Mouse (Mus musculus): Measurements from ENCODE around the gene Gm5114. TPM values are rescaled to one million over a fixed set of nuclear protein-coding genes. Genes with fewer than 3 reads are reported as not detected.
"Not testable (repeated sequence)": the region's sequence is repeated elsewhere in the genome, so short reads cannot be mapped to it uniquely, and the experiment has no call there.

Gene Gm5114
- polyA plus RNA-seq (2015; fragmentation: Nextera tagmentation; extraction: Ambion mirVana) = not detected in 2 replicates

- not testable (repeated sequence) for H3K4me3 ChIP-seq; ATAC-seq (ENCODE audit: low FRiP score); H3K9ac ChIP-seq; H3K27me3 ChIP-seq; H3K9me3 ChIP-seq; H3K4me1 ChIP-seq (replicated peaks); H3K4me2 ChIP-seq; H3K36me3 ChIP-seq; H3K27ac ChIP-seq
- 39% methylated on average over 1 of the region's 1 CpGs for WGBS
These were observed at the start of gene Gm5114 for GRCm38 (mm10) chr7:39413060-39413459. Gene Gm5114 (minus strand): TSS chr7:39413160.

GRCm38 (mm10) chr7:39455806-39456205 is 42.8 kb upstream of the Gm5114 start:
- peaks cover 21% of the 10 kb centered on the region for H3K4me1 ChIP-seq (replicated peaks)
- H3K4me3 ChIP-seq = no peak overlapping the region
- no peaks in the 10 kb centered on the region for H3K9me3 ChIP-seq
- no peak for ATAC-seq (ENCODE audit: low FRiP score)
- no peak overlapping the region for H3K9ac ChIP-seq
- peaks cover 20% of the 10 kb centered on the region for H3K36me3 ChIP-seq
- H3K27me3 ChIP-seq = no peaks in the 10 kb centered on the region
- no peak overlapping the region for H3K27ac ChIP-seq
- H3K4me2 ChIP-seq = no peak overlapping the region
- 47% methylated on average over 6 of the region's 6 CpGs for WGBS

- Histone ChIP-seq H3K9me3 (no peaks in the 10 kb centered on the region), H3K27me3 (peaks cover 14% of the 10 kb centered on the region), H3K36me3 (peaks cover 15% of the 10 kb centered on the region), H3K27ac (peak overlapping the region; percentile 86), H3K4me2 (peak overlapping the region; percentile 68), H3K4me3 (peak overlapping the region; percentile 83), H3K9ac (peak overlapping the region; percentile 92), H3K4me1 (replicated peaks) (peaks cover 35% of the 10 kb centered on the region)
- peak; percentile 99 for ATAC-seq (ENCODE audit: low FRiP score)
- WGBS = 2% methylated on average over 36 of the region's 36 CpGs
These were observed 36.5 kb upstream of the Gm5114 start for GRCm38 (mm10) chr7:39449260-39450021.

- H3K4me3 ChIP-seq = peak overlapping the region; percentile 83
- 64% methylated on average over 11 of the region's 11 CpGs for WGBS
- peaks cover 14% of the 10 kb centered on the region for H3K27me3 ChIP-seq
- ATAC-seq (ENCODE audit: low FRiP score) = peak; percentile 55
- peak overlapping the region; percentile 48; the same call in 1 of the 2 replicates for H3K27ac ChIP-seq
- H3K4me2 ChIP-seq = peak overlapping the region; percentile 68
- H3K4me1 ChIP-seq (replicated peaks) = peaks cover 35% of the 10 kb centered on the region
- H3K36me3 ChIP-seq = peaks cover 15% of the 10 kb centered on the region
- no peaks in the 10 kb centered on the region for H3K9me3 ChIP-seq
- H3K9ac ChIP-seq = peak overlapping the region; percentile 92; the same call in 1 of the 2 replicates
These were observed 35.8 kb upstream of the Gm5114 start for GRCm38 (mm10) chr7:39448626-39449242.

- Histone ChIP-seq H3K4me3 (no peak overlapping the region), H3K36me3 (no peaks in the 10 kb centered on the region), H3K4me2 (no peak overlapping the region), H3K9ac (no peak overlapping the region), H3K27me3 (peaks cover 11% of the 10 kb centered on the region), H3K27ac (no peak overlapping the region), H3K9me3 (0 out of 2 replicates have a peak, but pooled peaks cover 6% of the 10 kb centered on the region), H3K4me1 (replicated peaks) (no peaks in the 10 kb centered on the region)
- ATAC-seq (ENCODE audit: low FRiP score) = no peak
- 71% methylated on average over 2 of the region's 2 CpGs for WGBS
These were observed 28.3 kb upstream of the Gm5114 start for GRCm38 (mm10) chr7:39441237-39441636.

GRCm38 (mm10) chr7:39440362-39440761 is 27.4 kb upstream of the Gm5114 start:
- Histone ChIP-seq H3K9ac (no peak overlapping the region), H3K27ac (no peak overlapping the region), H3K4me2 (no peak overlapping the region), H3K4me3 (no peak overlapping the region), H3K9me3 (0 out of 2 replicates have a peak, but pooled peaks cover 7% of the 10 kb centered on the region), H3K36me3 (no peaks in the 10 kb centered on the region), H3K4me1 (replicated peaks) (no peaks in the 10 kb centered on the region), H3K27me3 (0 out of 2 replicates have a peak, but pooled peaks cover 4% of the 10 kb centered on the region)
- 84% methylated on average over 4 of the region's 4 CpGs for WGBS
- ATAC-seq (ENCODE audit: low FRiP score) = no peak

Small RNAs within 50 kb of the gene (microRNA-seq; reads per million reads assigned to microRNA genes)
- gene Gm27437 = not detected

Other genes starting within 250 kb of the Gm5114 start
- gene Zfp619, start 104.6 kb upstream of the Gm5114 start, polyA plus RNA-seq (2015; fragmentation: Nextera tagmentation; extraction: Ambion mirVana) = 2.9 and 3.4 TPM in 2 replicates

All from hindbrain, embryonic 13.5 days (tissue).